Mouse (Mus musculus) embryonic facial prominence, embryonic 12.5 days (tissue): ENCODE data around the gene Zfp760. TPM values are rescaled to one million over a fixed set of nuclear protein-coding genes. Genes with fewer than 3 reads are reported as not detected.
"Not testable (repeated sequence)": the region's sequence is repeated elsewhere in the genome, so short reads cannot be mapped to it uniquely, and the experiment has no call there.

Experiments used
- ATAC-seq: fragments of 200-750 bp; cut with Nextera tagmentation; 2 replicates; pipeline ENCODE4 v1.8.0; 2017; ENCODE audit not compliant: insufficient number of reproducible peaks, insufficient read depth, low FRiP score, low TSS enrichment
- H3K27ac ChIP-seq: fragments of 300-500 bp; sonication (generic); 2 replicates; pipeline ENCODE4 v1.5.1; 2016; ENCODE audit warnings: mild to moderate bottlenecking
- H3K27me3 ChIP-seq: fragments of 300-500 bp; sonication (generic); 2 replicates; pipeline ENCODE4 v1.6.1; 2016; ENCODE audit warnings: mild to moderate bottlenecking, moderate library complexity
- H3K36me3 ChIP-seq: fragments of 300-500 bp; sonication (generic); 2 replicates; pipeline ENCODE4 v1.6.1; 2016; ENCODE audit warnings: mild to moderate bottlenecking
- H3K4me1 ChIP-seq: fragments of 300-500 bp; sonication (generic); 2 replicates; pipeline ENCODE4 v1.6.1; 2016
- H3K4me2 ChIP-seq: fragments of 300-500 bp; sonication (generic); replicated peaks from 2 replicates; pipeline ENCODE4 v1.6.1; 2016; ENCODE audit warnings: mild to moderate bottlenecking, moderate library complexity
- H3K4me3 ChIP-seq: fragments of 300-500 bp; sonication (generic); 2 replicates; pipeline ENCODE4 v1.5.1; 2016; ENCODE audit warnings: mild to moderate bottlenecking
- H3K9ac ChIP-seq: fragments of 300-500 bp; sonication (generic); 2 replicates; pipeline ENCODE4 v1.6.1; 2016; ENCODE audit warnings: mild to moderate bottlenecking, moderate library complexity
- H3K9me3 ChIP-seq: fragments of 300-500 bp; sonication (generic); 2 replicates; pipeline ENCODE4 v1.6.1; 2016; ENCODE audit warnings: mild to moderate bottlenecking, moderate library complexity
- WGBS: fragments of 180-500 bp; shearing (Covaris S2); methylation state at CpG from one replicate; pipeline ENCODE4 v1.1.7; 2016; 5-methylcytosine and 5-hydroxymethylcytosine counted together
- polyA plus RNA-seq: library from polyadenylated mRNA; unstranded; fragments of >200 nt; fragmentation: Nextera tagmentation; extraction: Ambion mirVana; gene quantifications from 2 replicates; pipeline ENCODE4 v1.2.1, GENCODE M21; 2016

The Zfp760 gene
- 17.7 and 20.6 TPM in 2 replicates for polyA plus RNA-seq

DNA sequence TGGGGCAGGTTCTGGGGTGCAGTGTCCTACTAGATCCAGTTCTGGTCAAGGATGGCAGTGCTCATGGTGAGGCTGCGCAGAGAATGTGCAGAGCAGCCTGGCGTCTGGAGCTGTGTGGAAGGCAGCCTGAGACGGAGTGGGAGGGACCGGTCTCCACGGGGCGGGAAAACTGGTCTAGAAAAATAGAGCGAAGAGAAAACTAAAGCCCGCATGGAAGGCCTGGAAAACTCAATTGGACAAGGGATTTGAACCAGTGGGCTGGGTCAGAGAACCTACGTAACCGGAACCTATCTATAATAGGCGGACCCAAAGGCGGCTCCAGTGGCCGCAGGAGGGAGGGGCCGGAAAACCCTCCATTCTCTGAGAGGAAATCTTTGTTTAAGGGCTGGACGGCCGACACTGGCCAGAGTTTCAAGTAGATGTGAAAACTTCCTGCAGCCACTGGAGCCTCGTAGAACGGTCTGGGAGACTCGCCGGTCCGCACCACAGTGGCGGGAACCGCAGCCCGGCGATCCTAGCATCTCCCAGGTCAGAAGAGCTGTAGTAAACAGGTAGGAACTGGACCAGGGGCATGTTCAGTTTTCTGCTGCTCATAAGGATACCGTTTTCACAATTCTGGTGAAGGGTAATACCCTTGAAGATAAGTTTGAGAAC lies at the start of gene Zfp760:
Gene Zfp760, plus strand, starts transcription at position 399 of the 654 bp plus-strand sequence.
- 7% methylated on average over 26 of the region's 26 CpGs for WGBS
- H3K27ac ChIP-seq, result peak within 1 kb of the TSS; percentile 95
- peak; percentile 98 for ATAC-seq
- H3K4me3 ChIP-seq, result peak within 1 kb of the TSS; percentile 73
- H3K4me2 ChIP-seq, result peak within 1 kb of the TSS; percentile 57
- no peaks in the 10 kb centered on the region for H3K27me3 ChIP-seq
- H3K36me3 ChIP-seq, result peaks cover 8% of the 10 kb centered on the region; the same call in 1 of the 2 replicates
- no peaks in the 10 kb centered on the region for H3K9me3 ChIP-seq
- peaks cover 4% of the 10 kb centered on the region; the same call in 1 of the 2 replicates for H3K4me1 ChIP-seq
- H3K9ac ChIP-seq, result peak within 1 kb of the TSS; percentile 70

DNA sequence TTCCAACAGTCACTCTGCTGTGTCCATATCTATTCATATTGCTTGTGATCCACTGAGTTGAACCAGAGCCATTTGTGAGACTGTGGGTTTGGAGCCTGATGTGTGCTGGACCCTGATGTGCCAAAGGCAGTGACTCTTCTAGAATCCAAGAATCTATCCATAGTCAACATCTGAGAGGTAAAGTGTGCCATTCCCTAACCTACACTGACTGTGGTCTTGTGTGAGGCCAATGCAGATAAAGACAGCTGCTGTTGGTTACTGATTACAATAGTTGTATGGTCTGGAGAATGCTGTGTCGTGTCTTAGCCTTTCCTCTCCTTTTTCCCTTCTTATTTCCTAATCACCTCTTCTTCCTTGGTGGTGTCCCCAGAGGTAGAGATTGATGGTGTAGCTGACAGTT lies 28.7 kb upstream of the Zfp760 start:
- 13% methylated on average over 1 of the region's 1 CpGs for WGBS
- not testable (repeated sequence) for ATAC-seq, H3K27ac ChIP-seq, H3K4me1 ChIP-seq, H3K4me2 ChIP-seq, H3K36me3 ChIP-seq, H3K9ac ChIP-seq, H3K4me3 ChIP-seq, H3K9me3 ChIP-seq, H3K27me3 ChIP-seq

DNA sequence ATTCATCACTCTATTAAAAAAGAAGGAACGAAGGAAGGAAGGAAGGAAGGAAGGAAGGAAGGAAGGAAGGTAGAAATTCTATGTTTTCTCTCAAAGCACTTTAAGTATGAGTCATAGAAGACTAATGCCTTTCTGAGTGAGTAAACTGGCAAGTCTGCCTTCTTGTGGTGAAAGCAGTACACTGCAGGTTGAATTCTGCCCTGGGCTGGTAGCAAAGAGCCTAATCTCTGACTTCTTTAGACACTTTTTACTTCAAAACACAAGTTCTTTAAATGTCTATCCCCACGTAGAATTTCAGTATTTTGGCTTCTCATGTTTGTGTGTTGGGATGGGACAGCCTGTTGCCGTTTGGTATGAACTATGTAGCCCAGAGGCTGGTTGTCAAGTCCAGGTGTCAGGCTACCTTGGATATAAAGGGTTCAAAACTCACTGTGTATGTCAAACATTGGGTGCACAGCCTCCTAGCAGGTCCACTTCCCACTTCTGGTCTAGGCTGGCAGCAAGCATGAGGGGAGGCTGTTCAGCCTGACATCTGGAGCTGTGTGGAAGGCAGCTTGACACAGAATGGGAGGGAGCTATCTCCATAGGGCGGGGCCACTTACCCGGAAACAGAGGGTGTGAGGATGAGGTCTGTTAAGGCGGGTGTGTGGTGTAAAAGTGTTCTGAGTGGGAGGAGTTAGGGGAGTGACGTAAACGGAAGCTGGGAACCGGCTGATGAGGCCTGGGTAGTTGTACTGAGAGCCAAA lies 28.1 kb upstream of the Zfp760 start:
- H3K4me3 ChIP-seq, result peak overlapping the region; percentile 47
- H3K9ac ChIP-seq, result peak overlapping the region; percentile 33; the same call in 1 of the 2 replicates
- H3K4me1 ChIP-seq, result no peaks in the 10 kb centered on the region
- peak overlapping the region; percentile 52 for H3K4me2 ChIP-seq
- H3K9me3 ChIP-seq, result no peaks in the 10 kb centered on the region
- 0 out of 2 replicates have a peak overlapping the region, but pooled peaks have one; percentile 65 for H3K27ac ChIP-seq
- H3K27me3 ChIP-seq, result no peaks in the 10 kb centered on the region
- 6% methylated on average over 9 of the region's 9 CpGs for WGBS
- ATAC-seq, result peak; percentile 99
- H3K36me3 ChIP-seq, result no peaks in the 10 kb centered on the region

DNA sequence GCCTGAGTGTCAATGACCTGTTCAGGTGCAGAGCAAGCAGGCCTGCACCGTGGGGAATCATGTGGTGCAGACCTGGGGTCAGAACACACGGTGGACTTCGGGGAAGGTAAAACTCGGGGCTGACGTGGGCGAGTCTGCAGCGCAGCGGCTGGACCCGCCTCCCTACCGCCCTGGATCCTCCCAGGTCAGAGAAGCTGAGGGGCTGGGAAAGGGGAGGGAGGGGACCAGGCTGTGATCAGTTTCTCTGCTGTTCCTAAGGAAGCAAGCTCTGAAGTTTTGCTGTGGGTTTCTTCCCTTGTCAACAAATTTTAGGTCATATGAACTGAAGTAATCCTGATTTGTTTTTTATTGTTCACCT lies 27.5 kb upstream of the Zfp760 start:
- WGBS, result under 1% methylated on average over 10 of the region's 10 CpGs
- H3K9ac ChIP-seq, result peak overlapping the region; percentile 33; the same call in 1 of the 2 replicates
- H3K4me1 ChIP-seq, H3K27me3 ChIP-seq, H3K36me3 ChIP-seq, H3K9me3 ChIP-seq, H3K27ac ChIP-seq: not testable (repeated sequence)
- peak; percentile 92 for ATAC-seq
- H3K4me2 ChIP-seq, result peak overlapping the region; percentile 52
- peak overlapping the region; percentile 47 for H3K4me3 ChIP-seq

DNA sequence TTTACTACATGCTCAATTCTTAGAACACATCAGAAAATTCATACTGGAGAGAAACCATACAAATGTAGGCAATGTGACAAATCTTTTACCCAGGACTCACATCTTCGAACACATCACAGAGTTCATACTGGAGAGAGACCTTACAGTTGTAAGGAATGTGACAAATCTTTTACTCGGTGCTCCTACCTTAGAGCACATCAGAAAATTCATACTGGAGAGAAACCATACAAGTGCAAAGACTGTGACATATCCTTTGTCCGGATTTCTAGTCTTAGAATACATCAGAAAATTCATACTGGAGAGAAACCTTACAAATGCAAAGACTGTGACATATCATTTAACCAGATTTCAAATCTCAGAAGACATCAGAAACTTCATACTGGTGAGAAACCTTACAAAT lies 16.0 kb upstream of the Zfp760 start, which contains the start of gene Gm10226:
Gene Gm10226, plus strand, starts transcription at position 301 of the 400 bp plus-strand sequence.
- Histone ChIP-seq H3K9me3 (no peaks in the 10 kb centered on the region), H3K4me1 (no peaks in the 10 kb centered on the region), H3K9ac (no peak within 1 kb of the TSS), H3K27ac (no peak within 1 kb of the TSS), H3K4me2 (no peak within 1 kb of the TSS), H3K27me3 (no peaks in the 10 kb centered on the region), H3K4me3 (no peak within 1 kb of the TSS), H3K36me3 (peaks cover 17% of the 10 kb centered on the region)
- WGBS, result 84% methylated on average over 3 of the region's 3 CpGs
- no peak for ATAC-seq

DNA sequence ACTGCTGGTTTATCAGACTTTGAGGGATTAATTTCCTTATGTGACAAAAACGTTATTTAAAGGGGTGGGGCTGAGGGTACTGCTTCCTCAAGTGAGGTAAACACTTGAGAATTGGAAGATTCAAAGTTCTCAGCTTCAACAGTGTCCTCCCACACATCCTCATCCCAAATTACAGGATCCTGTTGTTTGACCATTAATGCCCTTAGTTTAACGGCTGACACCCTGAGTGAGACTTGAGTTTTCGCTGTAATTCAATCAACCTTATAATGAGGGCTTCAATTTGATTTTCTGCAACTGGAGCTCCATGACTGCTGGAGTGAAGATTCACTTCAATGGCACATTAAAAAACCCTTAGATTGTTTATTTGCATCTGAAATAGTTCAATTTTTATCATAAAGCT lies 14.2 kb upstream of the Zfp760 start:
- no peaks in the 10 kb centered on the region for H3K27me3 ChIP-seq
- no peak overlapping the region for H3K4me3 ChIP-seq
- H3K4me2 ChIP-seq, result no peak overlapping the region
- 80% methylated on average over 3 of the region's 3 CpGs for WGBS
- no peaks in the 10 kb centered on the region for H3K4me1 ChIP-seq
- H3K9ac ChIP-seq, result no peak overlapping the region
- H3K9me3 ChIP-seq, result no peaks in the 10 kb centered on the region
- H3K27ac ChIP-seq, result no peak overlapping the region
- ATAC-seq, result no peak
- peaks cover 17% of the 10 kb centered on the region for H3K36me3 ChIP-seq

DNA sequence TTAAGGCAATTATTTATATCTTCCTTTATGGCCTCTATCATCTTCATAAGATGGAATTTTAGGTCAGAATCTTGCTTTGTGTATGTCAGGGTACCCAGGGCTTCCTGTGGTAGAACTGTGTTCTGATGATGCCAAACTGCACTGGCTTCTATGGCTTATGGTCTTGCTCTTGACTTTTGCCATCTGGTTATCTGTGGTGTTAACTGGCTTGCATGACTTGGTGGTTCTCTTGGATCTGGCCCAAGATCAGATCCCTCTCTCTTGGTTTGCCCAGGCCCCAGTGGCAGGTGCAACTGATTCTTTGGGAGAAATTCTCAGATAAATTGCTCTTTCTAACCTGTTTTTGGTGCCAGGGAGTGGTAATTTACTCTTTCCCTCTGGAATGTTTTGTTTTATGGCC lies 11.5 kb upstream of the Zfp760 start:
- ATAC-seq, result no peak
- no peaks in the 10 kb centered on the region for H3K9me3 ChIP-seq
- no peak overlapping the region for H3K9ac ChIP-seq

DNA sequence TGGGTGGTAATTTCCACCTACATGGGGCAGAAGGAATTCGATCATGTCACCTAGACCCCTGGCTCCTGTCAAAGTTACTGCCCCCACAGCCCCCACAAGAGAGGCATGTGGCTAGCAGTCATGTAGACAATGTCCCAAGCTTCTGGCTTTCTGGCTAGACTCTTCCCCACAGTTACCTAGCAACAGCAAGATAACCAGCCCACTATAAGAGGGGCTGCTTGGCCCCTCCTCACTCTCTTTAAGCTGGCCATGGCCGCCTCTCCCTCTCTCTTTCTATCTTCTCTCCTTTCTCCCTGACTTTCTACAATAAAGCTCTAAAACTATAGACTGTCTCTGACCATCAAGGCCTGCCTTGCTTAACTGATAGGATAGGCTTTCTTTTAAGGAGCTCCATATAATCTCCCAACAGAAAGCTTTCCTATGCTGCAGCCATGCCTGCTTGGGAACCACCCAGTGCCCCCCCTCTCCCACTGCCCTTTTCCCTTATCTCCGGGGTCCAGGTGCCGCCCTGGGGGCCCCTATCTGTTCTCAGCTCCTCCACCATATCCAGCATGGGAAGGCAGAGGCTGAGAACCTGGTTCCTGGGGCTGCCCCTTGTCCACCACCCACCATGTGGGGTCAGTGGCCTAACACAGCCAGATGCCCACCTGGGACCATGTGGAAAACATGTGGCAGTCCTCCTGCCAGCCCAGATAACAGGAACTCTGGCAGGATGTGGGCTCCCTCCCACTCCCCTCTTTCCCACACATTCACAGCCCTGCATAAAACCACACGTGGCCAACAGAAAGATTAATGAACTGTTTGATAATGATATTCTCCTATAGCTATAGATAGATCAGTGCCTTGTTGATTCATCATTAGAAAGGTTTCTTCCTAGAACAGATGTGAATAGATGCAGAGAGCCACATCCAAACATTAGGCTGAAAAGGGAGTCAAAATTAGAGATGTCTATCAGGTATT lies 5.0 kb upstream of the Zfp760 start:
- ATAC-seq, result no peak
- H3K27me3 ChIP-seq, result no peaks in the 10 kb centered on the region
- no peak overlapping the region for H3K27ac ChIP-seq
- H3K36me3 ChIP-seq, result no peaks in the 10 kb centered on the region
- H3K9ac ChIP-seq, result no peak overlapping the region
- H3K4me2 ChIP-seq, result no peak overlapping the region
- no peaks in the 10 kb centered on the region for H3K4me1 ChIP-seq
- H3K9me3 ChIP-seq, result no peaks in the 10 kb centered on the region
- H3K4me3 ChIP-seq, result no peak overlapping the region
- WGBS, result 45% methylated on average over 5 of the region's 5 CpGs

More for the DNA sequence above, 11.5 kb upstream of the Zfp760 start:
- no peak overlapping the region for H3K4me3 ChIP-seq
- peaks cover 10% of the 10 kb centered on the region for H3K36me3 ChIP-seq
- H3K27ac ChIP-seq, result no peak overlapping the region
- H3K4me2 ChIP-seq, result no peak overlapping the region
- no peaks in the 10 kb centered on the region for H3K4me1 ChIP-seq
- no peaks in the 10 kb centered on the region for H3K27me3 ChIP-seq

DNA sequence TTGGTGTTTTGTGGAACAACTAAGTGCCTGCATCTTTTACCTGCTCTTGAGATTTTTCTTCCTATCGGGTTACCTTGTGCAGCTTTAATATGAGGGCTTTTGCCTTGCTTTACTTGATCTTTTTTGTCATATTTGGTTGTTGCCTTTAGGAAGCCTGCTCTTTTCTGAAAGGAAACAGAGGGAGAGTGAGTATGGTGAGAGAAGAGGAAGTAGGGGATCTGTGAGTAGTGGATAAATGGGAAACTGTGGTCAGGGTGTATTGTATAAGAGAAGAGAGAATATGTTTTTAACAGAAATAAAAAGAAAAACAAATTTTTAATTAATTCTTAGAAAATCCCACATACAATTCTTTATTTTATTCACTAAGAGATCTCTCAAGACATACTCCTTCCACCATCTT lies 4.1 kb upstream of the Zfp760 start:
- H3K4me1 ChIP-seq, result no peaks in the 10 kb centered on the region
- 76% methylated on average over 1 of the region's 1 CpGs for WGBS
- no peaks in the 10 kb centered on the region for H3K9me3 ChIP-seq
- H3K4me3 ChIP-seq, result no peak overlapping the region
- no peak overlapping the region for H3K4me2 ChIP-seq
- H3K27me3 ChIP-seq, result no peaks in the 10 kb centered on the region
- H3K36me3 ChIP-seq, result no peaks in the 10 kb centered on the region
- no peak for ATAC-seq
- H3K27ac ChIP-seq, result no peak overlapping the region
- no peak overlapping the region for H3K9ac ChIP-seq

DNA sequence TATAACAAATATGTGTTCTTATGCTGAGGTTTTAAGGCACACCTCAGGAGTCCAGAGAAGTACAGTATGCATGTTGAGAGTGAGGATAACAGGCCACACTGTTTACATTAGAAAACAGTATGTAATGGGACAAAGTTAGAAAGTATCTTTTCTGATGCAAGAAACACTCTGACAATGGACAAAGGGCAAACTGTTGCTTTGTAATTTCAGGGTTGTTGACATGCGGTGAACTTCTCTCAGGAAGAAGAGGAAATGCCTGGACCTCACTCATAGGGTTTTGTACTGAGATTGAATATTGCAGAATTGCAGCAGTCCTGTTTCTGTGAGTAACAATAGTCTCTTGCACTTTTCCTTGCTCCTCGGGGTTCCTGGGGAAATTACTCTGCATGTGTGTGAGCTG lies 860 bp downstream of the Zfp760 start:
- 0 out of 2 replicates have a peak overlapping the region, but pooled peaks have one; percentile 9 for H3K27ac ChIP-seq
- no peaks in the 10 kb centered on the region for H3K27me3 ChIP-seq
- peaks cover 12% of the 10 kb centered on the region for H3K36me3 ChIP-seq
- no peak for ATAC-seq
- H3K4me1 ChIP-seq, result peaks cover 4% of the 10 kb centered on the region; the same call in 1 of the 2 replicates
- WGBS, result 33% methylated on average over 2 of the region's 2 CpGs
- peak overlapping the region; percentile 73 for H3K4me3 ChIP-seq
- H3K9ac ChIP-seq, result peak overlapping the region; percentile 45; the same call in 1 of the 2 replicates
- peak overlapping the region; percentile 57 for H3K4me2 ChIP-seq
- H3K9me3 ChIP-seq, result no peaks in the 10 kb centered on the region

DNA sequence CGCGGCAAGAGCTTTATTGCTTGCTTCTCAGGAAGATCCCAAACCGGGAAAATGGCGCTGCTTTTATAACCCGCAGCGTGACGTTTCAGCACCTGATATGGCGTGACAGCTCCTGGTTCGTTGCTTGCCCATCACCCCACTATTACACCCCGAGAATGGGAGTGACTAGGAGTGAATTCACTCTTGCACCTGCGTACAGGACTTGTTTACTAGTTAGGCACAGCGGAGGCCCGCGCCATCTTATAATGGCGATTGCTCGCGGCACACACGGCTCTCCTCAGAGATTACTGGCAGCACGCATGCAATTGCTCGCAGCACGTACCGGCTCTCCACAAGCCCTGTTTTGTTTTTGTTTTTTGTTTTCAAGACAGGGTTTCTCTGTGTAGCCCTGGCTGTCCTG lies 23.0 kb downstream of the Zfp760 start, which contains the start of gene Zfp229:
Gene Zfp229, plus strand, starts transcription at position 301 of the 400 bp plus-strand sequence.
- not testable (repeated sequence) for H3K36me3 ChIP-seq, H3K9me3 ChIP-seq, H3K4me1 ChIP-seq, H3K4me3 ChIP-seq, H3K27me3 ChIP-seq, ATAC-seq, H3K4me2 ChIP-seq, H3K9ac ChIP-seq, H3K27ac ChIP-seq
- WGBS, result 90% methylated on average over 12 of the region's 22 CpGs
